Mouse (Mus musculus): ENCODE data around the gene Mtg2.

Gene Mtg2

GRCm38 (mm10) chr2:180070481-180071453, at the start of gene Mtg2:
Gene Mtg2 (plus strand): TSS chr2:180070588.
- DNase-seq, result peak; percentile 96

- DNase-seq, result no peak
Measured at GRCm38 (mm10) chr2:180020919-180021318, 49.5 kb upstream of the Mtg2 start.

GRCm38 (mm10) chr2:180022751-180023150, 47.6 kb upstream of the Mtg2 start:
- DNase-seq, result no peak

GRCm38 (mm10) chr2:180024401-180025098, 45.8 kb upstream of the Mtg2 start, which contains the start of gene Lsm14b:
Gene Lsm14b (plus strand): TSS chr2:180024987.
- DNase-seq, result peak; percentile 98

GRCm38 (mm10) chr2:180025135-180025860, 45.1 kb upstream of the Mtg2 start:
- peak; percentile 57 for DNase-seq

GRCm38 (mm10) chr2:180025861-180026200, 44.6 kb upstream of the Mtg2 start:
- DNase-seq, result no peak

GRCm38 (mm10) chr2:180027768-180028167, 42.6 kb upstream of the Mtg2 start:
- no peak for DNase-seq

GRCm38 (mm10) chr2:180031270-180031669, 39.1 kb upstream of the Mtg2 start:
- DNase-seq, result no peak

GRCm38 (mm10) chr2:180032925-180033324, 37.5 kb upstream of the Mtg2 start:
- DNase-seq, result no peak

- DNase-seq, result no peak
Measured at GRCm38 (mm10) chr2:180033956-180034355, 36.4 kb upstream of the Mtg2 start.

- DNase-seq, result no peak
Measured at GRCm38 (mm10) chr2:180034753-180035152, 35.6 kb upstream of the Mtg2 start.

- no peak for DNase-seq
Measured at GRCm38 (mm10) chr2:180040406-180040805, 30.0 kb upstream of the Mtg2 start.

- peak; percentile 66 for DNase-seq
Measured at GRCm38 (mm10) chr2:180041577-180042255, 28.7 kb upstream of the Mtg2 start.

GRCm38 (mm10) chr2:180042256-180042857, 28.0 kb upstream of the Mtg2 start, which contains the start of the genes Psma7 and Ss18l1:
Gene Psma7 (minus strand): TSS chr2:180042433.
Gene Ss18l1 (plus strand): TSS chr2:180042509.
- DNase-seq, result peak; percentile 93

GRCm38 (mm10) chr2:180042858-180043515, 27.4 kb upstream of the Mtg2 start:
- peak; percentile 63 for DNase-seq

GRCm38 (mm10) chr2:180045283-180045682, 25.1 kb upstream of the Mtg2 start:
- DNase-seq, result no peak

- DNase-seq, result no peak
Measured at GRCm38 (mm10) chr2:180047580-180047979, 22.8 kb upstream of the Mtg2 start.

GRCm38 (mm10) chr2:180047980-180048635, 22.3 kb upstream of the Mtg2 start:
- DNase-seq, result peak; percentile 73

GRCm38 (mm10) chr2:180050986-180051385, 19.4 kb upstream of the Mtg2 start:
- DNase-seq, result peak; percentile 81

- DNase-seq, result no peak
Measured at GRCm38 (mm10) chr2:180051986-180052733, 18.2 kb upstream of the Mtg2 start.

Measured in right cerebral cortex, adult 18-20 months (tissue).